Mouse (Mus musculus) cerebellum, postnatal 14 days (tissue): Measurements from ENCODE around the gene Cdhr5.

ENCODE experiments used
- DNase-seq, 2 experiments: peaks; one replicate each; pipeline ENCODE4 v3.0.0; 2021; ENCODE audit warnings: mixed read lengths in 2 of 2

The Cdhr5 gene

GRCm38 (mm10) chr7:141222126-141222467 lies 54.5 kb downstream of the Cdhr5 start:
- DNase-seq: no peak

GRCm38 (mm10) chr7:141221249-141222125 lies 55.1 kb downstream of the Cdhr5 start:
- DNase-seq: peak; percentile 94 to 96

- DNase-seq: no peak
Observed at GRCm38 (mm10) chr7:141220377-141220776, 56.2 kb downstream of the Cdhr5 start.

- no peak for DNase-seq
Observed at GRCm38 (mm10) chr7:141219558-141220099, 57.0 kb downstream of the Cdhr5 start.
